Mouse (Mus musculus): ENCODE results near the gene E130218I03Rik.
"Not testable (repeated sequence)": the region's sequence is repeated elsewhere in the genome, so short reads cannot be mapped to it uniquely, and the experiment has no call there.

Gene E130218I03Rik

DNA sequence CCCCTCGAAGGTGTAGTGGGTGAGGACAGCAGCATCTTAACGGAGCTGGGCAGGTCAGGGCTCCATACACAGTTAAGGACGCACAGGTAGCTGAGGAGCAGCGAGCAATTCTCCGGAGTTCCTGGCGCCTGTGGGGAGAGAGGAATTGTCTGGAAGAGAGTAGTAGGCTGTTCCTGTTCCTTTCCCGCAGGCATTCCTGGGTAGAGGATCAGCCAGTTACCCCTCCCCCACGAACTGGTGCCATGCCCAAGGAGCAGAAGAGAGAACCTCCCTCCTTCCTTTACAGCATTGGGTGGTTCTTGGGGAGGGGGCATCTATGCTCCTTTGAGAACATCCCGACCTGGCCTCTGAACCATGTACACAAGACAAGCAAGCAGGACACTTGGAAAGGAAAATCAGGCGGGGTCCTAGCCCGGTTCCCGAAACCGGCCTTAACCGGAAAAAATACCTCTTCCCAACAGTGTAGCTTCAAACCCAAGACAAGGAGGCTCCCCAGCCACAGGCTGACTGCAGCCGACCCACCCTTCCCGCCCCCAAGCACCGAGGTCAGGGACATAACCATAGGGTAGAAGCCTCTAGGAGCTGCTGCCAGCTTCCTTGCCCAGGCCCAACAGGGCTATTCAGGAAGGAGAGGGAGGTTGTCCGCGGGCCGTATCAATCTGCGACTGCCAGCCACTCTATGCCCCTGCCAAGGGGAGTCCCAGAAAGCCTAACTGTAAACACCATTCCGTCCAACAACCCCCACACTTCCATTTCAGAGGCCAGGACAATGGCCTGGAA lies 8.9 kb downstream of the E130218I03Rik start:
- no peak for DNase-seq (ENCODE audit: low spot score)

DNA sequence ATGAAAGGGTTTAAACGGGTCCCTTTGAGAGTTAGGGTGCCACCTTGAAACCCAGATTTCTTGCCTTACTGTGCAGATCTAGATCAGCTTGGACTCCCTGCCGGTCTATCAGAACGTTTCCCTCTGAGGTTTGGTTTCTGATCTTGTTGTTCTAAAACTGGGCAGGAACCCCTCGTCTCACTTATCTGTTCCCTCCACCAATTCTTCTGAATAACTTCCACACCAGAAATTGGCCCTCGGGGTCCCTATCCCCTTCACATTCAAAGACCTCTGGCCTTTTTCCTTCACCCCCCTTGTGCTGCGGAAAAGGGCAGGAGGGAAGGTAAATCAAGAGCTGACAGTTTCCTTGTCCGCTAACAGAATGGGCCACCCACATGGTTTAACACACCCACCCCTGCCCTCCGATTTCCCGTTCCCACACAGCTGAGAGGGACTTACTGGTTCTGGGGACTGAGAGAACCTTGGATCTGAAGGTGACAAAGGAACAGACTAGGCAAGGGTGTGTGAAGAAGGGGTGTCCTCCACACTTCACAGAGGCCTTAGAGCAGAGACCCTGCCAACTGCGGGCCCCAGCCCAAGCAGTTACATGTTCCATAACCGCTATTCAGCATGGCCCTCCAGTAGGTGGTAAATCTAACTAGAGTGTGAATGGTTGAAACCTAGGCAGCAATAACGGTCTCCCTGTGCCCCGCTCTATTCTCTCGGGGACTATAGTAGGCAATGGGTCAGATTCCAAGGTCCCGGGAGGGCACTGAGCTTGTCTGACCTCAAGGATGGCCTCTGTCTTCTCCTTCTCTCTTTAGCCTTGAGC lies 9.7 kb downstream of the E130218I03Rik start:
- no peak for DNase-seq (ENCODE audit: low spot score)

DNA sequence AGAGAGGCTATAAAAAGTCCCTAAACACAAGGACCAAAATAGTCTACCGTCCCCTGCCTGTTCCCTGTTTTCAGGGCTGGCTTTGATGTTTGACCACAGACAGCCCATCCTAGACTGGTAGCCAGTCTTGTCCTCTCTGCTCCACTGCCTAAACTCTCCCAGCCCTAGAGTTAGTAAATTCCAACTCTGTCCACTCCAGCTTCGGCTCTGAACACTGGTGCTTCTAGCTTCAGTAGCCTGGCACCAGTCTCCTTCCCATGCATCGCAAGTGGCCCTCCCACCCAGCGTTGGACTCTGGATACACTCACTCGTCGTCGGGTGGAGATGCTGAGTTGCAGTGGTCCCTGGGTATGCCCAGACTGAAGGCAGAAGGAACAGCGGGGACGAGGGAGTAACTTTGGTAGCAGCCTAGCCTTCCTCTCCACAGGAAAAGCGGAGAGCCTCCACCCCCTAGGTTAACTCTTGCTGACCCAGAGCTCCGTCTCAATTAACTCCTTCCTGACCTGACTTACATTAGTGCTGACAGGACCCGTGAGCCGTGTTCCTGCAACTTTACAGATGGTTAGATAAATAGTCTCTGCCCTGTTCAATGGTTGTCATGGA lies 10.4 kb downstream of the E130218I03Rik start, which contains the start of gene Grrp1:
Gene Grrp1, minus strand, starts transcription at position 385 of the 603 bp plus-strand sequence.
- no peak for DNase-seq (ENCODE audit: low spot score)

DNA sequence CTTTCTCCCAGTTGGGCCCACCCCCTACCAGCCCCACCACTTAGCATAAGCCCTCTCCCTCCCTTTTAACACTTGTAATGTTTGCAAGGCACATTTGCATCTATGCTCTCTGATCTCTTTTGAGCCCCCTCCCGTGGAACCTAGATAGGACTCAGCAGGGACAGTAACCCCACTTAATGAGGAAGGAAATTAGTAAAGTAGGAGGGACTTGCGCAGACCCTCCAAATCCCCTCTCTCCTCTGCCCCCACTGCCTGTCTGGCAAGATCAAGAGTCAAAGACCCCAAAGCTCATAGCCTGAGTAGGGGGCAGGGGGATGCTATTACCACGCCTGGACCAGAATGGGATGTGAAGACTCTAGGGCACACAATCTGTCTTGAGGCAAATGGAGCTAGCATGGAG lies 11.4 kb downstream of the E130218I03Rik start:
- DNase-seq (ENCODE audit: low spot score) = no peak

DNA sequence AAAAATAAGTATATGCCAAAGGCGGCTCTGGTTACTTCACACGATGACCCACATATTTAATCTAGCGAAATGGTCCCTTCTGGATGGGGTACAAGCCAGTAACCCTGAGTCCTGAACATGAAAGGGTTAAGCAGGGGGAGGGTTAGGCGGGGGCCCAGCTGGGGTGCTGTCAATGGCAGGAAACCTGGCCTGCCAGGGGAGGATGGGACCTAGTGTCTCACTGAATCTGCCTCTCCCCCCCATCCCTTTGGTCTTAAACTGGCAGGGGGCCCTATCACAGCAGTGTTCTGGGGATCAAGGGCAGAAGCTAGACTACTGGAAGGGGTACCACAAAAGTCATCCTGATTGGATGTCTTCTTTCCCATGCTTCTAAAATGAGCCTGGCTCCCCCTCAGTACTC lies 12.4 kb downstream of the E130218I03Rik start:
- DNase-seq (ENCODE audit: low spot score) = no peak

DNA sequence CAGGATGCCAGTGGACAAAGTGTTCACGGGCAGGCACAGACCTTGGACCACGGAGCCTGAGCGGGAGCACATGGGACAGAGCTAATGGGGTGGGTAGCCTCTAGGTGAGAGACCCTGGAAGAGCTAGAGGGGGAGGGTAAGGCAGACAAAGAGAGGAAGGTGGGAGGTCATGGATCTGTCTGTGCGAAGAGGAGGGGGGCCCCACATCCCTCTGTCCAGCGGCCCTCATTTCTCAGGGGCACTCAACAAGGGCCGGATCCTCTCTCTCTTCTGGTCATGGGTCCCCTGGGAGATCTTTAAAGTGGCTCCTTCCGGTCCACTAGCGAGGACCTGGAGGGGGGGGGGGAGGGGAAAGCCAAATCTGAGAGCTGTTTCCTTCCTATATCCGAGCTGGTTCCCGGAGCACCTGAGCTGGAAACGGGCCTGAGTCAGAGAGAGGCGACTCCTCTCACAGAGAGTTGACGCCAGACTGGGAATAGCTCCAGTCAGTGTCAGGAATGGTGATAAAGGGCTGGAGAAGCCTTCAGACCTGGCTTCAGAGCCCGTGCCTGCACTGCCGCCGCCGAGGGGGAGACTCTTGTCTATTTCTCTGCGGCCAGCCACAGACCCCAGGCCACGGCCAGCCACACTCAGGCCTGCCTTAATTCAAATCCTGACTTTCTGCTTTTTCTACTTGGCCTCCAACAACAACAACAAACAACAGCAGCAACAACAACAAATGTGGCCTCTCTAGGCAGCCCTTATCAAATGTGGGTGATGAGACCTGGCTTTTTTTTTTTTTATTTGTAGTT lies 13.1 kb downstream of the E130218I03Rik start:
- no peak for DNase-seq (ENCODE audit: low spot score)

DNA sequence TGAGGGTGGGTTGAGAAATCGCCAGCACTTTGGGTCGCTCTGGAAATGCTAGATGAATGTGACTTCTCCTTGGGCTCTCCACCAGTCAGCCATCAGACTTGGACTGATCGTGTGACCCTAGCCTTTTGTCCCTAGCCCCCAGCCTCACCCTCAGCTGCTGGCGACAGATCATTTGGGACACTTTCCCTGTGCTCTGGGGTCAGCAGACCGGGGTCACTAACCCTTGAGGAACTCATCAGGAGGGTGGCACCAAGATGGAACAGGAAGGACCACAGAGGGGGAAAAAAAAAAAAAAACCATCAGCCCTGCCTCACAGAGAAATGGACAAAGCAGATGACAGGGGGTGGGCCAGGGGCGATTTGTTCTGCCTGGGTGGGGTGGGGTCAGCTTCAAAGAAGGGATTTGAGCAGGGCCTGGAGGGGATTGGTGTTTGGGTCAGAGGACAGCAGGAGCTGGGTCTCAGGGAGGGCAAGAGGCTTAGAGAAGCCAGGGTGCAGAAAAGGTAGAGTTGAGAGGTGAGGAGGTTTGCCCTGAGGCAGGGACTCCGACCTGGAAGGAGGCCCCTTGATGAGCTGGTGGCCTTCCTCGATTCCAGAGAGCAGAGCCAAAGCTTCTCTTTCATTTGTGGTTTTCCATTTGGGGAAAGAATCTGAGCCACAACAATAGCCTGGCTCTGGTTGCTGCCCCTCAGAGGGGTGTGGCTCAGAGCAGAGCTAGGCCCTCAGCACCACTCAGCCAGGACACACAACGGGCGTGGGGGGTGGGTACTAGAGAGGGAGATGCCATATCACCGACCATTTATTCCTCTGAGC lies 13.9 kb downstream of the E130218I03Rik start:
- no peak for DNase-seq (ENCODE audit: low spot score)

DNA sequence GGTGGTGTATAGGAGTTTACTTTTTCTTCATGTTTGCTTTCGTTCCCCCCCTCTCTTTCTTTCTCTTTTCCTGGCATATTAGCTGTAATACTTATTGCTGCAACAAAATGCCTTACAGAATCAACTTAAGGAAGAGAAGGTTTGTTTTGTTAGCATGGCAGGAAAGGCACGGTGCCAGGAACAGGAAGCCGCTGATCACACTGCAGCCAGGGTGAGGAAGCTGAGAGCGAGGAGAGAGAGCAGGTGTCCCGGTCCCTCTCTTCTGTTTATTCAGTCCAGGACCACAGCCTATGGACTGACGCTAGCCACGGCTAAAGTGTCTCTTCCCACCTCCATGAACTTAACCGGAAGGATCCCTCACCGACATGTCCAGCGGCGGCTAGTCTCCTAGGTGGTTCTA lies 14.9 kb downstream of the E130218I03Rik start:
- no peak for DNase-seq (ENCODE audit: low spot score)

DNA sequence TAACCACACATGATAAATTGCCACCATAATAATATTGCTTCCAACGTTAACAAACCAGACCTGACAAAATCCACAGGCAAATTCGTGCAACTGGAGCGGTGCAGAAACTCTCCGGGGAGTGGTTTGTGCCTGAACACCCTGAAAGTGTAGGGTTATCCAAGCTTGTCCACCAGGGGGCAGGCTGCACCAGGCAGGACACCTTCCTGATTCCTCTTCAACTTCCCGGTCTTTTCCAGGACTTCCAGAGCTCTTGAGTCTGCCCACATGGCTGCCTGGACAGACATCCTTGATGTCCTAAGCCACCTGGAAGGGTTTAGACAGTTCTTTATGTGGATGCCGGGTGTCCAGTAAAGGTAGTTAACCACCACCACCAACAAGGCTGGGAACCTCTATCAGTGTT lies 19.7 kb downstream of the E130218I03Rik start:
- DNase-seq (ENCODE audit: low spot score) = no peak

DNA sequence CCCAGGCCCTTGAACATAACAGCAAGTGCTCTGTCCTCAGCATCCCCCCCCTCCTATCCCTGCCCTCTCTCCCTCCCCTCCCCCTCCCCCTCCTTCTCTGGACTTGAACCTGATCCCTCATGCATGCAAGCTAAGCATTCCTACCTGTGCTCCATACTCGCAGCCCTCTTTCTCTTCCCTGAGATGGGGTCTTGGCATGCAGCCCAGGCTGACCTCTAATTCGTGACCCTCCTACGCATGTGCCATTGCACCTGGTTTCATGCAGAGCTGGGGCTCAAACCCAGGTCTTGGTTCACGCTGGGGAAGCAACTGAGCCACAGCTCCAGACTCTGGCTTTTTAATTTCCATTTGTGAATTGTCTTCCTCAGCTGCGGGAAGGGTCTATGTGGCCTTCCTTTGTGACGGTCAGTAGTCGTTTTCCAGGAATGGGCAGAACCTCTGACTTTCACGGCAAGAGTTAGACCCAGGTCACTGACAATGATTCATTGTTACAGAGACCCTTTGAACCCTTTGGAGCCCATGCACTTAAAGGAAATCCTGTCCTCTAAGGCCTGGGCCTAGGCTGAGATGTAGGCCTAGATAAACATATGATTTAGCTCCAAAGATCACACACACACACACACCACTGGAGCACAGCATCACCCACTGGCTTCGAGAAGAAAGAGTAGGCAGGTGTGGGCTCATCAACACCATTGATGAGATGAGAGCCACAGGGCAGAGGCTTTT lies 22.6 kb downstream of the E130218I03Rik start:
- DNase-seq (ENCODE audit: low spot score) = no peak

DNA sequence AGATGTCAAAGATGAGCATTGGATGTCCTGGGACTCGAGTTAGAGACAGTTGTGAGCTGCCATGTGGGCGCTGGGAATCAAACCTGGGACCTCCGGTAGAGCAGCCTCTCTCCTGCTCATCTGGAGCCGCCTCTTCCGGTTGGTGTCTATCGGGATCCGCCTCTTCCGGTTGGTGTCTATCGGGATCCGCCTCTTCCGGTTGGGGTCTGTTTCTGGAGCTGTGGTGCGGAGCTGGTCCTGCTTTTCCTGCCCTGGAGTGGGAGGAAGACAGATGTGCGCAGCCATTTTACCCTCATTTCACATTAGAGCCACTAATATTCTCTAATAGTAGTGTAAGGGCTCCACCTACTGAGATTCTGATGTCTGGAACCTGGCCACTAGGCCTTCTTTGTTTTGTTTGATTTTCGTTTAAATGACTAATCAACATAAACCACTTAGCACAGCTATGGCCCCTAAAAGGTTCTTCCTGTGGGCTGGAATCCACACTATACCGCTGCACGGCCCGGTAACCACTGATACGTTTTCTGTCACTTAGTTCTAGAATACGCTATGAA lies 24.7 kb downstream of the E130218I03Rik start:
- no peak for DNase-seq (ENCODE audit: low spot score)

DNA sequence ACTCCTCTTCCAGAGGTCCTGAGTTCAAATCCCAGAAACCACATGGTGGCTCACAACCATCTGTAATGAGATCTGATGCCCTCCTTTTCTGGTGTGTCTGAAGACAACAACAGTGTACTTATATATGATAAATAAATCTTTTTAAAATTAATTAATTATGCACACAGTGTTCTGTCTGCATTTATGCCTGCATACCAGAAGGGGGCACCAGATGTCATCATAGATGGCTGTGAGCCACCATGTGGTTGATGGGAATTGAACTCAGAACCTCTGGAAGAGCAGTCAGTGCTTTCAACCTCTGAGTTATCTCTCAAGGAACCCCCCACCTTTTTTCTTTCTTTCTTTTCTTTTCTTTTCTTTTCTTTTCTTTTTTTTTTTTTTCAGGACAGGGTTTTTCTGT lies 26.2 kb downstream of the E130218I03Rik start:
- DNase-seq (ENCODE audit: low spot score) = not testable (repeated sequence)

DNA sequence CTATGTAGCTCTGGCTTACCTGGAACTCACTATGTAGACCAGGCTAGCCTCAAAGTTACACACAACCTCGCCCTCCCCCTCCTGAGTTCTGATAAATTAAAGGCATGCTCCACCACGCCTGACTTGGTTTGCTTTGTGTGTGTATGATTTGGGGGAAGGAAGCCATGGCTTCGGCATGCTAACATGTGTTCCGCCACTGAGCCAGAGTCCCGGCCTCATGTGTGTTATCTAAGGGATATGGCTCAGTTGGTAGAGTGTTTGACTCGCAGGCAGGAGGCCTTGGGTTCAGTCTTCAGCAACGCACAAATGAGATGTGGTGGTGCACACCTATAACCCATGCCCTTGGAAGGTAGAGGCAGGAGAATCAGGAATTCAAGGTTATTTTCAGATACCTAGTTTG lies 28.5 kb downstream of the E130218I03Rik start:
- DNase-seq (ENCODE audit: low spot score) = no peak

DNA sequence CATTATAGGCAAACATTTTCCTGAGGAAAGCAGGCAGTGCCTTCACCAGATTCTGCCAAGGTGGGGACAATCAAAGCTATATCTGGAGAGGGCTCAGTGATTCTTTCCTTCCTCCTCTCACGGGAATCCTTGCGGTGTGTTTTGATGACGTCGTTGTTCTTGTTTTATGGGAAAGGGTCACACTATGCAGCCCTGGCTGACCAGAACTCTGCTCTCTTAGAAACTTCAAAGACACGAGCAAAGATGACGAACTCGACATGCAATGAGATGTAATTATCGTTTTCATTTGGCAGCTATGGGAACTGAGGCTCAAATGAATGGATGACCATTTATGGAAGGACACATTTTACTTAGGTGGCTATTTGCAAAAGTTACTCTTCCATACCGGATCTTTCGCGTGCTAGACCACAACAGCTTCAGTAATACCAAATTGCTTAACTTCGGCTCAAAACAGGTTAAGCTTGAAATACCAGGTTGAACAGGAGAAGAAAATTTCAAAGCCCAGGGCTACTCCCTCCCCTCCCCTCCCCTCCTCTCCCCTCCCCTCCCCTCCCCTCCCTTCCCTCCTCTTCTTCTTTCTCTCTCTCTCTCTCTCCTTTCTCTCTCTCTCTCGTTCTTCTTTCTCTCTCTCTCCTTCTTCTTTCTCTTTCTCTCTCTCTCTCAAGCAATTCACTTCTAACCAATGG lies 29.4 kb downstream of the E130218I03Rik start:
- no peak for DNase-seq (ENCODE audit: low spot score)

DNA sequence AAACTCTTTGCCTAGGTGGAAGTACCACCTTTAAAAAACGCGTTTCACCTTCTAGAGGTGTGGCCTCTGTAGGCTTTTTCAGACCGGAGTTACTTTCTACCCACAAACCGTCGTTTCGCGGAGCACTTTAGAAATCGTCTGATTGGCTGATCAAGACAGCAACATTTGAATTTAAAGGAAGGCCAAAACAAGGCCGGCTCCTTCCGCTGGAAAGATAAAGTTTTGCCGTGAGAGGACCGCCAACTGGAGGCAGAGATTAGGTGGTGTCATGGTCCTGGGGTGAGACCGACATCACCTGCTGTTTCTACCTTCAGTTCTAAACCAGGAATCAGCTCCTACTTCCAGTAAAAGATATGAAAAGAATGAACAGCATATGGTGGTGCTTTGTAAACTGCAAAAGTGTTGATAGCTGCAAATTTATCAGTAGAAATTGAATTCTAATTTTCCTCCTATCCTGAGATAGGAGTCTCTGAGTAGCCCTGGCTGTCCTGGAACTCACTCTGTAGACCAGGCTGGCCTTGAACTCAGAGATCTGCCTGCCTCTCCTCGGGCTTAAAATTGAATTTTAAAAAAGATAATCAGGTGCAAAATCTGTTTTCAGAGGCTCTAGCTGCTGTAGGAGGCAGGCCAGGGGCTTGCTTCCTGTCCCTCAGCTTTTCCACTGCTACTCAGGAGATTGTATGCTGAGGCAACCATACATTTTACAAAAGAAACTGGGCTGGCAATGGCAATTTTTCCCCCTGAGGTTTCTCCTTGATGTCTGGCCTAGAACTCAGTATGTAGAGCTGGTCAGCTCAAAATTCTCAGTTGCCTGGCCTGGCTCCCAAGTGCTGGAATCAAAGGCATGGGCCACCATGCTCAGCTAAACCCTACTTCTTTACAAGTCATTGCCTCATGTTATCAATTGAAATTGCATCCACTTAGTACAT lies 30.2 kb downstream of the E130218I03Rik start:
- no peak for DNase-seq (ENCODE audit: low spot score)

DNA sequence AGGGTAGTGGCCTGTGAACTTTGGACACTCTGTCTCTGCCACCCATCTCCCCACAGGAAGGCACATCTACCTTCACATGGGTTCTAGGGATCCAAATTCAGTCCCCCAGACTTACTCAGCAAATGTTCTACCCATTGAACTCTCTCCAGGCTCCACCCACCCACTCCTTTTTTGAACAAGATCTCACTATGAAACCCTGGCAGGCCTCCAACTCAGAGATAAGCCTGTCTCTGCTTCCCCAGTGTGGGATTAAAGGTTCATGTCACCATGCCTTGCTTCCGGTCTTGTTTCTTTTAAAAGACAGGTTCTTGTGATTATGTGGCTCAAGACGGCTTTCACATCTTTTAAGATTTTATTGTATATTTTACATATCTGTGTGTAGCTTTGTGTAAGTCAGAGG lies 41.5 kb downstream of the E130218I03Rik start:
- DNase-seq (ENCODE audit: low spot score) = no peak

DNA sequence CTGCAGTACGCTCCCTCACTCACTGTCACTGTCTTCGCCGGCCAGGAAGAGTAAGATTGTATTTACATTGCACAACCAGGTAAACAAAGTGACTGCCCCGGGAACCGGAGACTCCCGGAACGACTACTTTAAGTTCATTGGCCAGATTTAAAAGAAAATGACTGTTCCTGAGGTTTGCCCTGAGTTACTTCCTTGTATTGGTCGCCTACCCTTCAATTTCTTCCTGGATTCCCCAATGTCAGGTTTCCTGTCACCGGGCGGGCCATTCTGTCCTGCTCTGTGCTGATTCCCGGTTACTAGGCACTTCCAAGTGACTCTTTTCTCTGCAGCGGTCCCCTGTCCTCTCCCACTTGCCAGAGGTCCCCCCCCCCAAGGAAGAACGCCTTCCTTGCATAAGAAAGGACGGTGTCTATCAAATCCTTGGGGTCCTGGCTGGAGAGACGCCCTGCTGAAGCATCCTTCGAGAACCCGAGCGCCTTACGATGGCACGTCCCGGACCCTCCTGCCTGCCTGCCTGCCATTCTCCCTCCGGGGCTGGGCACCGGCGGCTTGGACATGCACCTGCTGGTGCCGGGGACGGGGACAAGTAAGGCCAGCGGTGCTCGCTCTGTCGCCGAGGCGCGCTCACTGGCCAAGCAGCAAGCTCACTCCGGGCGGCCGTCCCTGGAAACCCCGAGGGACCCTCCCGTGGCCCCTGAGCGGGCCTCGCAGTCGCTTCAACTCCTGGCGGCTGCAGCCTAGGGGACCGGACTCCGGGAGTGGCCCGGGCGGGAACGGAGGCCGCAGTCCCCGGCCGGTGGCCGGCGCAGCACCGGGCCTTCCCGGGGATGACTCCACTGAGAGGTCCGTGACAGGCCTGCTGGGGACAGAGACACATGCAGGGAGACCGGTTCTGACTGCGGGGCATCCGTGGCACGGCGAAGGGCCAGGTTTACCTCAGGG lies 43.0 kb downstream of the E130218I03Rik start:
- DNase-seq (ENCODE audit: low spot score) = no peak
